Mouse (Mus musculus): ENCODE data around the gene Exoc4. TPM values are rescaled to one million over a fixed set of nuclear protein-coding genes. Genes with fewer than 3 reads are reported as not detected.

Gene Exoc4
- total and polyA plus RNA-seq, 3 experiments, result 31.2 to 46.4 (median 41.9) TPM

- no peaks in the 10 kb centered on the region for H3K4me1 ChIP-seq (ENCODE audit: control insufficient read depth in 1 of 2, insufficient read depth in 2 of 2)
- H3K9ac ChIP-seq (ENCODE audit: insufficient read depth, low read depth), result no peak overlapping the region
- in situ Hi-C loops (cut with MboI; ENCODE audit: low pct_ligation_motif_present, low pct_unique_long_range_greater_than_20kb, low sequenced_read_pairs), result no loop called here
- no peaks in the 10 kb centered on the region for H3K27me3 ChIP-seq (replicated peaks)
- H3K79me2 ChIP-seq (replicated peaks; ENCODE audit: control insufficient read depth, extremely low read depth, insufficient read depth, poor library complexity, severe bottlenecking), result no peaks in the 10 kb centered on the region
- H3K4me3 ChIP-seq (replicated peaks in 1 of 3; ENCODE audit: low read depth in 2 of 3, low read length in 2 of 3, poor library complexity in 1 of 3), result no peak overlapping the region
- TF ChIP-seq ETS1 (conservative IDR thresholded peaks at IDR 0.05; ENCODE audit: low read depth, low read length) (no peak), CHD1 (IDR thresholded peaks at IDR 0.05; ENCODE audit: low read depth, low read length) (no peak), UBTF (IDR thresholded peaks at IDR 0.05; ENCODE audit: low read depth, low read length) (no peak), JUN (IDR thresholded peaks at IDR 0.05; ENCODE audit: insufficient read depth, low read depth, low read length) (no peak), E2F4 (IDR thresholded peaks at IDR 0.05; ENCODE audit: insufficient replicate concordance, low read depth, low read length) (no peak), ZKSCAN1 (IDR thresholded peaks at IDR 0.05; ENCODE audit: borderline replicate concordance, low read depth, low read length) (no peak), TCF12 (IDR thresholded peaks at IDR 0.05; ENCODE audit: low read depth, low read length) (no peak), NRF1 (IDR thresholded peaks at IDR 0.05; ENCODE audit: low read depth, low read length) (no peak), TBP (conservative IDR thresholded peaks at IDR 0.05; ENCODE audit: low read depth, low read length) (no peak), MAX (IDR thresholded peaks at IDR 0.05; ENCODE audit: low read length) (no peak), ZC3H11A (IDR thresholded peaks at IDR 0.05; ENCODE audit: low read depth, low read length) (no peak)
- dilution Hi-C loops (cut with MboI; ENCODE audit: extremely low pct_ligation_motif_present, extremely low pct_unique_long_range_greater_than_20kb, low sequenced_read_pairs), result no loop called here
- DNase-seq (ENCODE audit: extremely low read depth), result no peak
- no peak overlapping the region for H3K4me2 ChIP-seq (ENCODE audit: insufficient read depth, low read depth, poor library complexity, severe bottlenecking)
- no peak overlapping the region for H3K27ac ChIP-seq (ENCODE audit: insufficient read depth, low read depth)
- peaks cover 0 to 5% of the 10 kb centered on the region in 2 experiments for H3K36me3 ChIP-seq (replicated peaks in 1 of 2; ENCODE audit: control insufficient read depth in 1 of 2, insufficient read depth in 1 of 2, low read length in 1 of 2)
- no peaks in the 10 kb centered on the region for H3K9me3 ChIP-seq (replicated peaks; ENCODE audit: low read length)
These were observed 661.8 kb downstream of the Exoc4 start for GRCm38 (mm10) chr6:33910671-33911070.

DNA sequence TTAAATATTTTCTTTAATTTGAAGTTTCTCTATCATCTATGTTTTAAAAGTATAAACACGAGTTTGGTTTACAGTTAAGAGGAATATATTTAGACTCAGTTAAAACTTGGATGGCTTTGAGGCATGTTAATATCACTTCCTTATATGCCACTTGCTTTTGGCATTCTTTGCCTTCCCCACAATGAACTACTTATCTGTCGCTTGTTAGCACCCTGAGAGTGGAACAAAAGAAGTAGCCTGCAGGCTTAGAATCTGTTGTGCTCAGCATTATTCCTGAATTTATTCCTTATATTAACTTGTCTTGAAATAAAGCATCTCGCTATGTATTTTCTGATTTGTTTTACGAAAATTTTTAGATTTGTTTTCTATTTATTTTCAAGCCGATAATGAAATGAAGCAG lies 664.2 kb downstream of the Exoc4 start:
- in situ Hi-C loops (cut with MboI; ENCODE audit: low pct_ligation_motif_present, low pct_unique_long_range_greater_than_20kb, low sequenced_read_pairs) (no loop called here), dilution Hi-C loops (cut with MboI; ENCODE audit: extremely low pct_ligation_motif_present, extremely low pct_unique_long_range_greater_than_20kb, low sequenced_read_pairs) (no loop called here)
- H3K9ac ChIP-seq (ENCODE audit: insufficient read depth, low read depth), result no peak overlapping the region
- no peak for TF ChIP-seq POLR2A (IDR thresholded peaks at IDR 0.05; ENCODE audit: low read depth, low read length)
- TF ChIP-seq ELF1 (IDR thresholded peaks at IDR 0.05; ENCODE audit: low read depth, low read length), result no peak
- no peak for TF ChIP-seq RCOR1 (conservative IDR thresholded peaks at IDR 0.05; ENCODE audit: low read depth, low read length)
- TF ChIP-seq ZMIZ1 (IDR thresholded peaks at IDR 0.05; ENCODE audit: low read depth, low read length), result no peak
- no peak for TF ChIP-seq MAFK (IDR thresholded peaks at IDR 0.05; ENCODE audit: insufficient replicate concordance, low read length)
- no peak for TF ChIP-seq ZKSCAN1 (IDR thresholded peaks at IDR 0.05; ENCODE audit: borderline replicate concordance, low read depth, low read length)
- TF ChIP-seq BHLHE40 (IDR thresholded peaks at IDR 0.05; ENCODE audit: low read depth, low read length), result no peak
- no peak for TF ChIP-seq ZNF384 (IDR thresholded peaks at IDR 0.05; ENCODE audit: low read depth, low read length)
- no peak for TF ChIP-seq JUND (conservative IDR thresholded peaks at IDR 0.05; ENCODE audit: low read depth, low read length)
- TF ChIP-seq CHD2 (IDR thresholded peaks at IDR 0.05; ENCODE audit: low read length), result no peak
- TF ChIP-seq HCFC1 (IDR thresholded peaks at IDR 0.05; ENCODE audit: low read depth, low read length), result no peak
- no peak for TF ChIP-seq TCF12 (IDR thresholded peaks at IDR 0.05; ENCODE audit: low read depth, low read length)
- TF ChIP-seq EP300 (IDR thresholded peaks at IDR 0.05; ENCODE audit: low read length), result no peak
- TF ChIP-seq RAD21 (IDR thresholded peaks at IDR 0.05; ENCODE audit: low read depth, low read length), result no peak
- no peak for TF ChIP-seq POLR2AphosphoS2 (IDR thresholded peaks at IDR 0.05; ENCODE audit: low read depth, low read length)
- no peak for TF ChIP-seq MAZ (IDR thresholded peaks at IDR 0.05; ENCODE audit: low read depth, low read length)
- TF ChIP-seq JUN (IDR thresholded peaks at IDR 0.05; ENCODE audit: insufficient read depth, low read depth, low read length), result no peak
- TF ChIP-seq PAX5 (IDR thresholded peaks at IDR 0.05; ENCODE audit: low read length), result no peak
- TF ChIP-seq CHD1 (IDR thresholded peaks at IDR 0.05; ENCODE audit: low read depth, low read length), result no peak
- H3K4me3 ChIP-seq (replicated peaks in 1 of 3; ENCODE audit: low read depth in 2 of 3, low read length in 2 of 3, poor library complexity in 1 of 3), result no peak overlapping the region
- H3K27me3 ChIP-seq (replicated peaks), result no peaks in the 10 kb centered on the region
- H3K27ac ChIP-seq (ENCODE audit: insufficient read depth, low read depth), result no peak overlapping the region
- H3K79me2 ChIP-seq (replicated peaks; ENCODE audit: control insufficient read depth, extremely low read depth, insufficient read depth, poor library complexity, severe bottlenecking), result no peaks in the 10 kb centered on the region
- no peak for DNase-seq (ENCODE audit: extremely low read depth)
- no peaks in the 10 kb centered on the region for H3K4me1 ChIP-seq (ENCODE audit: control insufficient read depth in 1 of 2, insufficient read depth in 2 of 2)
- H3K4me2 ChIP-seq (ENCODE audit: insufficient read depth, low read depth, poor library complexity, severe bottlenecking), result no peak overlapping the region
- H3K9me3 ChIP-seq (replicated peaks; ENCODE audit: low read length), result no peaks in the 10 kb centered on the region
- H3K36me3 ChIP-seq (replicated peaks in 1 of 2; ENCODE audit: control insufficient read depth in 1 of 2, insufficient read depth in 1 of 2, low read length in 1 of 2), result peaks cover 0 to 5% of the 10 kb centered on the region in 2 experiments
